Mouse (Mus musculus): Measurements from ENCODE around the gene Parp4. TPM values are rescaled to one million over a fixed set of nuclear protein-coding genes. Genes with fewer than 3 reads are reported as not detected.

The Parp4 gene
- polyA plus RNA-seq, 1 experiment from 2014 or later = 5.1 TPM

DNA sequence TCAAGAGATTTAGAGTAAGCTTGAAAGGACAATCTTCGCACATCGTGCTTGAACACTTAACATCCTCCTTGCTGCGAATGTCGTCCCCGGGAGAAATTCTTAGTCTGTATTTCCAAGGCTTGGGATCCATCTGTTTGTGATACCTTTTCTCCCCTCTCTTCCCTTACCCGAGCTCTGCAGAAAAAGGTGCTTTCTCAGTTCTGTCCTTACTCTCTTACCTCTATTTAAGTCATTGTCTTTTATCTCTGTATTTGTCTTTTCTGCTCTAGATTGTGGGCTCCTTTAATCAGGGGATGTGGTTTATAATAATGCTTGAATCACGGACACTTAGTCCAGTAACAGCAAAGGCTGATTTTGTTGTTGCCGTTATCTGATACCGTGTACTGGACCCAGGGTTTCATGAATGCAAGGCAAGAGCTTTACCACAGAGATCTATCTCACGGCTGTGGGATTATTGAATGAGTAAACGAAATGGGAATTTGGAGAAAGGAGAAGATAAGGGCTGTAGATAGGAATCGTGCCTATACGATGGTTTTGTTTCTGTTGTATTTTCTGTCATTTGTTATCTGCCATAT lies 93.7 kb downstream of the Parp4 start:
- peaks cover 15% of the 10 kb centered on the region for H3K4me1 ChIP-seq (ENCODE audit: control insufficient read depth, insufficient read depth, low read length)
- 9% methylated on average over 13 of the region's 13 CpGs for WGBS
- H3K27ac ChIP-seq (replicated peaks; ENCODE audit: low read depth, low read length) = peak overlapping the region; percentile 92; the same call in 1 of the 2 replicates
- DNase-seq (ENCODE audit: low spot score) (no peak), ATAC-seq (ENCODE audit: low read depth) (no peak)
- H3K4me2 ChIP-seq (ENCODE audit: low read depth, low read length) = peak overlapping the region; percentile 81
- no peaks in the 10 kb centered on the region for H3K9me3 ChIP-seq (ENCODE audit: control insufficient read depth, low read length)
- peak overlapping the region; percentile 91 for H3K9ac ChIP-seq (ENCODE audit: low read depth, low read length)
- H3K36me3 ChIP-seq (ENCODE audit: control insufficient read depth, insufficient read depth, low read length) = peaks cover 21% of the 10 kb centered on the region
- peak overlapping the region; percentile 93 for H3K4me3 ChIP-seq (ENCODE audit: low read depth, low read length)
- no peaks in the 10 kb centered on the region for H3K27me3 ChIP-seq (replicated peaks; ENCODE audit: control insufficient read depth, insufficient read depth, low read length)

DNA sequence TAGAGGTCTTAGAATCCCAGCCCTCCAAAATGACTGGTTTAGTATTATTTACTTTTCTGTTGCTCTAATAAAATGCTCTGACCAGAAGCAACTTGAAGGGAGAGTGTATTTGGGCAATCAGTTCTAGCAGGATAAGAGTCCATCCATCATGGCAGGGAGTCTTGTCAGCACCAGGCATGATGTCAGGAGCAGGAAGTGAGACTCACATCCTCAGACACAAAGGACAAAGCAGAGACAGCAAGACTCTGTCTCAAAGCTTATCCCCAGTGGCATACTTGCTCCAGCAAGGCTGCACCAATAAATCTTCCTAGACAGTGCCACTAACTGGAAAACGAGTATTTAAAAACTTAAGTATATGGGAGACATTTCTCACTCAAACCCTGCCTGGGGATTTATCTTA lies 110.0 kb downstream of the Parp4 start:
- Histone ChIP-seq H3K9ac (ENCODE audit: low read depth, low read length) (no peak overlapping the region), H3K4me2 (ENCODE audit: low read depth, low read length) (no peak overlapping the region), H3K27ac (replicated peaks; ENCODE audit: low read depth, low read length) (no peak overlapping the region), H3K27me3 (replicated peaks; ENCODE audit: control insufficient read depth, insufficient read depth, low read length) (no peaks in the 10 kb centered on the region), H3K4me1 (ENCODE audit: control insufficient read depth, insufficient read depth, low read length) (no peaks in the 10 kb centered on the region), H3K4me3 (ENCODE audit: low read depth, low read length) (no peak overlapping the region), H3K36me3 (ENCODE audit: control insufficient read depth, insufficient read depth, low read length) (peaks cover 89% of the 10 kb centered on the region), H3K9me3 (ENCODE audit: control insufficient read depth, low read length) (no peaks in the 10 kb centered on the region)
- WGBS = 61% methylated on average over 1 of the region's 1 CpGs
- DNase-seq (ENCODE audit: low spot score) (no peak), ATAC-seq (ENCODE audit: low read depth) (no peak)

DNA sequence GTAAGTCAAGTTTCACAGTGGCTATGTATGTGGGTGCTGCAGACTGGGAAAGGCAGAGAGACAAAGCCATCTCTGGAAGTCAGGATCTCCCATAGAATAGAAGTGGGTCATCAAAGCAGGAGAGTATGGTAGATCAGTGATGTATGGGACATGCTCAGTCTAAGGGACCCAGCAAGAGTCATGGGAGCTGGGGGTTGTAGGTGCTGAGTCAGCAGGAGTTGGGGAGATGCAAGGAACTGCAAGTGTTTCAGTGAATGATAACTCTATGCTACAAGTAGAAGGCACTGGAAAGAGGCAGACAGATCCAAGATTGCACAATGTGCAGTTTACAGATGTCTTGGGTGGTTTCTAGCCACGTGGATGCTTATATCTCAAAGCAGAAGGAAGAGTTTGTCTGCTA lies 113.7 kb downstream of the Parp4 start:
- DNase-seq (ENCODE audit: low spot score) (no peak), ATAC-seq (ENCODE audit: low read depth) (no peak)
- Histone ChIP-seq H3K4me2 (ENCODE audit: low read depth, low read length) (no peak overlapping the region), H3K9ac (ENCODE audit: low read depth, low read length) (no peak overlapping the region), H3K4me1 (ENCODE audit: control insufficient read depth, insufficient read depth, low read length) (no peaks in the 10 kb centered on the region), H3K27me3 (replicated peaks; ENCODE audit: control insufficient read depth, insufficient read depth, low read length) (no peaks in the 10 kb centered on the region), H3K27ac (replicated peaks; ENCODE audit: low read depth, low read length) (no peak overlapping the region), H3K36me3 (ENCODE audit: control insufficient read depth, insufficient read depth, low read length) (peaks cover 91% of the 10 kb centered on the region), H3K9me3 (ENCODE audit: control insufficient read depth, low read length) (no peaks in the 10 kb centered on the region), H3K4me3 (ENCODE audit: low read depth, low read length) (no peak overlapping the region)
- 93% methylated on average over 1 of the region's 1 CpGs for WGBS

DNA sequence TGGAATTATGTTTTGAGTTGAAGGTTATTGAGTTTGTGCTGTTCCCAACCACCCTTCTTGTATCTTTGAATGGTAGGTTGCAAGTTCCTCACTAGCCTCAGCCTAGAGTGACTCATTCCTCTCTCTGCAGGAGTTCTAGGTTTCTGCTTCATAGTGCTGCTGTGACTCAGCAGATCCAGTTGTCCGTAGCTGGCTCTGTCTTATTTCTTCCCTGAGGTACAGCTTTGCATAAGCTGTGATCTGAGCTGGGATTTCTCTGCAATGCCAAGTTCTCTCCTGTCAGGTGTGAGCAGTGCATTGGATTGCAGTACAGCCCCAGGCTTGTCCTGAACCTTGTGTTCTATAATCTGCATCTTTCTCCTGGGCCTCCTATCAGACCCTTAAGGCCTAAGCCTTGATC lies 114.3 kb downstream of the Parp4 start:
- no peak overlapping the region for H3K27ac ChIP-seq (replicated peaks; ENCODE audit: low read depth, low read length)
- ATAC-seq (ENCODE audit: low read depth) (no peak), DNase-seq (ENCODE audit: low spot score) (no peak)
- H3K36me3 ChIP-seq (ENCODE audit: control insufficient read depth, insufficient read depth, low read length) = peaks cover 93% of the 10 kb centered on the region
- no peaks in the 10 kb centered on the region for H3K27me3 ChIP-seq (replicated peaks; ENCODE audit: control insufficient read depth, insufficient read depth, low read length)
- no peaks in the 10 kb centered on the region for H3K9me3 ChIP-seq (ENCODE audit: control insufficient read depth, low read length)
- WGBS = 80% methylated on average over 1 of the region's 1 CpGs
- no peaks in the 10 kb centered on the region for H3K4me1 ChIP-seq (ENCODE audit: control insufficient read depth, insufficient read depth, low read length)
- no peak overlapping the region for H3K4me3 ChIP-seq (ENCODE audit: low read depth, low read length)
- no peak overlapping the region for H3K4me2 ChIP-seq (ENCODE audit: low read depth, low read length)
- no peak overlapping the region for H3K9ac ChIP-seq (ENCODE audit: low read depth, low read length)

DNA sequence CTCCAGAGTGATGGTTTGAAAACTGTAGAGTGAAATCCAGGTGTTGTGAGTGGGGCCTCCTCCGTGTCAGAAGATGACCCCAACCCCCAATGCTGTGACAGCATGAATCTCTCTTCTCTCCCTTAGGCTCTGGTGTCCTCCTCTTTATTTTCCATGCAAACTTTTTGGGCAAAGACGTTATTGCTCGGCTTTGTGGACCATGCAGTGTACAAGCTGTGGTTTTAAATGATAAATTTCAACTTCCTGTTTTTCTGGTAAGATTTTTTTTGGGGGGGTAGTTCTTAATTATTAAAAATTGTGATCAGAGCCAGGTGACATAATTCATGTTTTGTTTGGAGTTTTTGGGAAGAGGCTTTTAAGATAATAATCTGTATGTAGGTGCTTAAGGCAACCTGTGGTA lies 120.1 kb downstream of the Parp4 start:
- ATAC-seq (ENCODE audit: low read depth) = no peak
- Histone ChIP-seq H3K27me3 (replicated peaks; ENCODE audit: control insufficient read depth, insufficient read depth, low read length) (no peaks in the 10 kb centered on the region), H3K36me3 (ENCODE audit: control insufficient read depth, insufficient read depth, low read length) (peaks cover 94% of the 10 kb centered on the region), H3K9ac (ENCODE audit: low read depth, low read length) (no peak overlapping the region), H3K4me1 (ENCODE audit: control insufficient read depth, insufficient read depth, low read length) (no peaks in the 10 kb centered on the region), H3K27ac (replicated peaks; ENCODE audit: low read depth, low read length) (no peak overlapping the region), H3K4me2 (ENCODE audit: low read depth, low read length) (no peak overlapping the region), H3K9me3 (ENCODE audit: control insufficient read depth, low read length) (no peaks in the 10 kb centered on the region), H3K4me3 (ENCODE audit: low read depth, low read length) (no peak overlapping the region)
- WGBS = 80% methylated on average over 3 of the region's 3 CpGs
- no peak for DNase-seq (ENCODE audit: low spot score)

DNA sequence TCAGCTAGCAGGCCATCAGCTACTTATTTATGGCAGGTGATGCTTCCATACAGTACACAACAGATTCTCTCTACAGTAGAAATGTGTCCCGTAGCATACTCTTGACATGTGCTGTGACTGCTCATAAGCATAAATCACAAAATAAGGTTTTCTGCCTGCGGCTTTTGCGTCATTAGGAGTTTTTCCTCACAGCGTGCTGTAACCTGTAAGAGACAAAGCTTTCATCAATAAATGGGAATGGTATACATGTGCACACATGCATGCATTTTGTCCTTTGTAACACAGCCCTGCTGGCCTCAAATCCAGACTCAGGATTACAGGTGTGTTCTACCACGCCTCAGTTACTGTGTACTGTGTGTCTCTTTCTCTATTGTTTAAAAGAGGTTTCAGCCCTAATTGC lies 122.4 kb downstream of the Parp4 start:
- no peak for ATAC-seq (ENCODE audit: low read depth)
- Histone ChIP-seq H3K36me3 (ENCODE audit: control insufficient read depth, insufficient read depth, low read length) (peaks cover 76% of the 10 kb centered on the region), H3K27me3 (replicated peaks; ENCODE audit: control insufficient read depth, insufficient read depth, low read length) (no peaks in the 10 kb centered on the region), H3K4me3 (ENCODE audit: low read depth, low read length) (no peak overlapping the region), H3K9me3 (ENCODE audit: control insufficient read depth, low read length) (no peaks in the 10 kb centered on the region), H3K4me1 (ENCODE audit: control insufficient read depth, insufficient read depth, low read length) (no peaks in the 10 kb centered on the region), H3K9ac (ENCODE audit: low read depth, low read length) (no peak overlapping the region), H3K4me2 (ENCODE audit: low read depth, low read length) (no peak overlapping the region), H3K27ac (replicated peaks; ENCODE audit: low read depth, low read length) (no peak overlapping the region)
- DNase-seq (ENCODE audit: low spot score) = peak; percentile 22
- 88% methylated on average over 5 of the region's 5 CpGs for WGBS

DNA sequence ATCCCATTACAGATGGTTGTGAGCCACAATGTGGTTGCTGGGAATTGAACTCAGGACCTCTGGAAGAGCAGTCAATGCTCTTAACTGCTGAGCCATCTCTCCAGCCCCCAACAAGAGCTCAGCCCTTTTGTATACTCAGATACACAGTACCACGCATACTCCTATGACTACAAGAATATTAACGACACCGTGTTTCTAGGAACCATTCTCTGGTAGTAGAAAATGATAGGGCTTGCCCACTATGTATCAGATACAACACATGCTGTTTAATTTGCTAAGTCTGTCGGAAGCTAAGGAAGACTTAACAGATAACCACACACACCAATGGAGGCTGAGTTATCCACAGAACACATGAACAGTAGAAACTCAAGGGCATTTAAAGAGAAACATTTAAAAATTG lies 127.2 kb downstream of the Parp4 start:
- Histone ChIP-seq H3K4me3 (ENCODE audit: low read depth, low read length) (no peak overlapping the region), H3K9ac (ENCODE audit: low read depth, low read length) (no peak overlapping the region), H3K9me3 (ENCODE audit: control insufficient read depth, low read length) (no peaks in the 10 kb centered on the region), H3K4me2 (ENCODE audit: low read depth, low read length) (no peak overlapping the region), H3K36me3 (ENCODE audit: control insufficient read depth, insufficient read depth, low read length) (peaks cover 29% of the 10 kb centered on the region), H3K27me3 (replicated peaks; ENCODE audit: control insufficient read depth, insufficient read depth, low read length) (no peaks in the 10 kb centered on the region), H3K4me1 (ENCODE audit: control insufficient read depth, insufficient read depth, low read length) (no peaks in the 10 kb centered on the region), H3K27ac (replicated peaks; ENCODE audit: low read depth, low read length) (no peak overlapping the region)
- DNase-seq (ENCODE audit: low spot score) (no peak), ATAC-seq (ENCODE audit: low read depth) (no peak)
- WGBS = 92% methylated on average over 4 of the region's 4 CpGs

DNA sequence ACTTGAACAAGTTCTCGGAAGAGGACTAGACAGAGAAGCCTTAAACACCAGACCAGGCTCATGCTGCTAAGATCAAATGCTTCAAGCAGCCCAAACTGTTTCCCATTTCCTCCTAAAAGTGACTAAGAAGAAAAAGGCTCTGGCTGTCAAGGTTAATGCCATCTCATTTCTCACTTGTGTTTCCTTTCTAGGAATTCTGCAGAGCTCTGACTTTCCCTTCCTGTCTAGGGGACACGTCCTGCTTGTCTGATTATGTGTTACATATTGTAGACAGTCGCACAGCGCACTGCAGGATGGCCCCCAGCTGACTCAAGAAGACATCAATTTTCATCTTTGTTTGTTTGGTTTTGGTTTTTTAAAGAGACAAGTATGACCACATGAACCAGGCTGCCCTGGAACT lies 130.3 kb downstream of the Parp4 start:
- DNase-seq (ENCODE audit: low spot score) (no peak), ATAC-seq (ENCODE audit: low read depth) (no peak)
- no peaks in the 10 kb centered on the region for H3K4me1 ChIP-seq (ENCODE audit: control insufficient read depth, insufficient read depth, low read length)
- H3K27ac ChIP-seq (replicated peaks; ENCODE audit: low read depth, low read length) = no peak overlapping the region
- H3K27me3 ChIP-seq (replicated peaks; ENCODE audit: control insufficient read depth, insufficient read depth, low read length) = no peaks in the 10 kb centered on the region
- 66% methylated on average over 4 of the region's 4 CpGs for WGBS
- no peak overlapping the region for H3K9ac ChIP-seq (ENCODE audit: low read depth, low read length)
- H3K4me3 ChIP-seq (ENCODE audit: low read depth, low read length) = no peak overlapping the region
- H3K36me3 ChIP-seq (ENCODE audit: control insufficient read depth, insufficient read depth, low read length) = peaks cover 9% of the 10 kb centered on the region
- no peaks in the 10 kb centered on the region for H3K9me3 ChIP-seq (ENCODE audit: control insufficient read depth, low read length)
- H3K4me2 ChIP-seq (ENCODE audit: low read depth, low read length) = no peak overlapping the region

Data from embryonic facial prominence, embryonic 14.5 days (tissue).